8 mouse cellular contexts compared by ENCODE assay signal in the genomic region with DNA sequence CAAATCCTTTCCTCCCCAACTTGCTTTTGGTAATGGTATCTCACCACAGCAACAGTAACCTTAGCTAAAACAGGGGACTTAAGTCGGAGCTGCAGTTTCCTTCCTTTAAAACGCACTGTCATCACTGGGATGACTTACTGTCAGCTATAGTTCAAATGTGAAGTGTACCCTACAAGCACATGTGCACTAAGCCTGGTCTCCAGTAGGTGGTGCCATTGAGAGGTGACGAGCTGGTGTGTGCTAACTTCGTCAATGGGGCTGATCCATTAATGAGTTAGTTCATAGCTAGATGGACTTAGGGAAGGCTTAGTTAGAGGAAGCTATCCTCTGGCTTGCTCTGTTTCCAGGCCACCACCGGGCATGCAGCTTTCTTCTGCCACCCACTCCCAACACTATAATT. TPM values are rescaled to one million over a fixed set of nuclear protein-coding genes. Genes with fewer than 3 reads are reported as not detected.
DNase-seq lines count a peak whose midpoint lies in the region; ATAC-seq and TF ChIP-seq lines count a peak whose summit lies in the region.

No protein-coding gene starts in this region.

- H3K27ac ChIP-seq in forebrain, embryonic 14.5 days (ENCODE audit: low read depth, low read length): no peak overlapping the region
- no peak overlapping the region for H3K27ac ChIP-seq in intestine, postnatal 0 days (ENCODE audit: low read depth, low read length)
- no peak overlapping the region for H3K27ac ChIP-seq in limb, embryonic 14.5 days (replicated peaks; ENCODE audit: low read depth, low read length)

- TF ChIP-seq CTCF in intestine, postnatal 0 days (IDR thresholded peaks at IDR 0.05; ENCODE audit: low read depth): peak; percentile 88

- H3K9ac ChIP-seq in forebrain, embryonic 14.5 days (ENCODE audit: low read length): no peak overlapping the region
- no peak overlapping the region for H3K9ac ChIP-seq in intestine, postnatal 0 days (ENCODE audit: low read depth, low read length)
- H3K9ac ChIP-seq in limb, embryonic 14.5 days (ENCODE audit: low read depth, low read length, severe bottlenecking): no peak overlapping the region

- peaks cover 16% of the 10 kb centered on the region for H3K4me1 ChIP-seq in forebrain, embryonic 14.5 days (ENCODE audit: control insufficient read depth, insufficient read depth, low read length)
- 0 out of 2 replicates have a peak, but pooled peaks cover 4% of the 10 kb centered on the region for H3K4me1 ChIP-seq in intestine, postnatal 0 days (replicated peaks; ENCODE audit: control insufficient read depth, insufficient read depth, low read length)
- H3K4me1 ChIP-seq in limb, embryonic 14.5 days (ENCODE audit: control insufficient read depth, insufficient read depth, low read length): peaks cover 8% of the 10 kb centered on the region

- H3K36me3 ChIP-seq in forebrain, embryonic 14.5 days (ENCODE audit: control insufficient read depth, insufficient read depth, low read length): no peaks in the 10 kb centered on the region
- no peaks in the 10 kb centered on the region for H3K36me3 ChIP-seq in intestine, postnatal 0 days (ENCODE audit: control insufficient read depth, insufficient read depth)
- no peaks in the 10 kb centered on the region; the same call in 1 of the 2 replicates for H3K36me3 ChIP-seq in limb, embryonic 14.5 days (ENCODE audit: control insufficient read depth, insufficient read depth, low read length)

- no peak overlapping the region for H3K4me2 ChIP-seq in forebrain, embryonic 14.5 days (ENCODE audit: low read length)
- H3K4me2 ChIP-seq in intestine, postnatal 0 days (replicated peaks; ENCODE audit: low read depth): no peak overlapping the region
- no peak overlapping the region for H3K4me2 ChIP-seq in limb, embryonic 14.5 days (replicated peaks; ENCODE audit: low read depth, low read length, severe bottlenecking)

- H3K4me3 ChIP-seq in forebrain, embryonic 14.5 days (ENCODE audit: low read depth, low read length): no peak overlapping the region
- H3K4me3 ChIP-seq in intestine, postnatal 0 days (ENCODE audit: low read depth, low read length): no peak overlapping the region
- H3K4me3 ChIP-seq in limb, embryonic 14.5 days (replicated peaks; ENCODE audit: low read length): no peak overlapping the region

- peak; percentile 46 for DNase-seq in urinary bladder, postnatal 25 days (ENCODE audit: low spot score)
- no peak for DNase-seq in urinary bladder, adult 2 months (ENCODE audit: low spot score)
- peak; percentile 44 for DNase-seq in c-Kit-positive CD71-positive TER-119-negative erythroid progenitor cells, embryonic 14.5 days (ENCODE audit: low read depth)
- peak; percentile 89 for DNase-seq in forebrain, embryonic 14.5 days (ENCODE audit: low spot score)
- DNase-seq in limb, embryonic 14.5 days (ENCODE audit: low spot score): peak; percentile 62
- peak; percentile 71 for DNase-seq in thymus, postnatal 25 days

- no peak for TF ChIP-seq POLR2A in limb, embryonic 14.5 days (IDR thresholded peaks at IDR 0.05; ENCODE audit: borderline replicate concordance, extremely low read depth, insufficient read depth, insufficient read length)

- peak; percentile 50 for ATAC-seq in forebrain, embryonic 14.5 days
- no peak for ATAC-seq in intestine, postnatal 0 days
- ATAC-seq in limb, embryonic 14.5 days (ENCODE audit: low FRiP score, low read depth): no peak
- ATAC-seq in neutrophil, adult 5-6 weeks (ENCODE audit: extremely low read depth, insufficient number of reproducible peaks, low FRiP score, poor library complexity, severe bottlenecking): peak; percentile 43; the same call in 1 of the 2 replicates

- H3K27me3 ChIP-seq in forebrain, embryonic 14.5 days (replicated peaks; ENCODE audit: control insufficient read depth, insufficient read depth, low read length): no peaks in the 10 kb centered on the region
- peaks cover 5% of the 10 kb centered on the region for H3K27me3 ChIP-seq in intestine, postnatal 0 days (replicated peaks; ENCODE audit: control insufficient read depth, insufficient read depth, low read length)
- peaks cover 9% of the 10 kb centered on the region; the same call in 1 of the 2 replicates for H3K27me3 ChIP-seq in limb, embryonic 14.5 days (ENCODE audit: control insufficient read depth, insufficient read depth, low read length)

- WGBS in forebrain, embryonic 14.5 days: 22% methylated on average over 5 of the region's 5 CpGs
- whole genome bisulfite sequencing in intestine, postnatal 0 days: 14% methylated on average over 5 of the region's 5 CpGs
- WGBS in limb, embryonic 14.5 days: 14% methylated on average over 5 of the region's 5 CpGs

- no peaks in the 10 kb centered on the region for H3K9me3 ChIP-seq in forebrain, embryonic 14.5 days (replicated peaks; ENCODE audit: control insufficient read depth, low read length)
- no peaks in the 10 kb centered on the region for H3K9me3 ChIP-seq in intestine, postnatal 0 days (ENCODE audit: control insufficient read depth)
- H3K9me3 ChIP-seq in limb, embryonic 14.5 days (ENCODE audit: control insufficient read depth, low read length): no peaks in the 10 kb centered on the region

RNA-seq across cellular contexts. Expression of a gene that starts 10.8 kb away (rescaled TPM):
- 2.8 and 3.2 TPM in 2 replicates for polyA plus RNA-seq in urinary bladder, adult 2 months (2012; rRNA removed)
- polyA plus RNA-seq in forebrain, embryonic 14.5 days (2014; fragmentation: Nextera tagmentation; extraction: Ambion mirVana): 97.8 and 123 TPM in 2 replicates
- polyA plus RNA-seq in intestine, postnatal 0 days (2015; fragmentation: Nextera tagmentation; extraction: Ambion mirVana): 14.0 and 17.4 TPM in 2 replicates
- polyA plus RNA-seq in limb, embryonic 14.5 days (2012; rRNA removed): 59.1 and 68.2 TPM in 2 replicates
- polyA plus RNA-seq in limb, embryonic 14.5 days (2014; fragmentation: Nextera tagmentation; extraction: Ambion mirVana): 87.9 and 88.8 TPM in 2 replicates
- not detected in 2 replicates for total RNA-seq in neutrophil, adult 5-6 weeks (2017)

RNA-seq across cellular contexts. Expression of a gene that starts 15.3 kb away (rescaled TPM):
- polyA plus RNA-seq in urinary bladder, adult 2 months (2012; rRNA removed): 0.32 and 0.41 TPM in 2 replicates
- 0.09 TPM in 2 replicates for polyA plus RNA-seq in forebrain, embryonic 14.5 days (2014; fragmentation: Nextera tagmentation; extraction: Ambion mirVana)
- polyA plus RNA-seq in intestine, postnatal 0 days (2015; fragmentation: Nextera tagmentation; extraction: Ambion mirVana): 0.10 and 0.17 TPM in 2 replicates
- 0.28 TPM in 2 replicates for polyA plus RNA-seq in limb, embryonic 14.5 days (2012; rRNA removed)
- polyA plus RNA-seq in limb, embryonic 14.5 days (2014; fragmentation: Nextera tagmentation; extraction: Ambion mirVana): 0.25 TPM in 1 of 2 replicates, not detected in the other
- total RNA-seq in neutrophil, adult 5-6 weeks (2017): not detected in 2 replicates

Comparison
In these comparisons a context has a peak if more than half of its experiments do, and no peak if none do; other contexts are left out.
1. ATAC-seq: peak in forebrain, embryonic 14.5 days (single experiment) and neutrophil, adult 5-6 weeks (single experiment); none in intestine, postnatal 0 days (single experiment) and limb, embryonic 14.5 days (single experiment).